Mouse (Mus musculus) testis, adult 2 months (tissue): Measurements from ENCODE around the gene Cfap161. TPM values are rescaled to one million over a fixed set of nuclear protein-coding genes. Genes with fewer than 3 reads are reported as not detected.

ENCODE experiments used
- H3K27ac ChIP-seq: fragments of 200-500 bp; 2 replicates; pipeline ENCODE4 v1.5.1; 2012; ENCODE audit warnings: low read depth, low read length; ENCODE audit not compliant: control insufficient read depth, insufficient read depth
- H3K27me3 ChIP-seq: fragments of 200-500 bp; 2 replicates; pipeline ENCODE4 v1.6.1; 2012; ENCODE audit warnings: mild to moderate bottlenecking, low read length, moderate library complexity; ENCODE audit not compliant: control insufficient read depth, insufficient read depth
- H3K36me3 ChIP-seq: fragments of 200-500 bp; 2 replicates; pipeline ENCODE4 v1.6.1; 2012; ENCODE audit warnings: mild to moderate bottlenecking, low read length; ENCODE audit not compliant: control insufficient read depth, insufficient read depth
- H3K4me1 ChIP-seq: fragments of 200-500 bp; 2 replicates; pipeline ENCODE4 v1.6.1; 2012; ENCODE audit warnings: low read length; ENCODE audit not compliant: control insufficient read depth, insufficient read depth
- H3K4me3 ChIP-seq: fragments of 200-500 bp; 2 replicates; pipeline ENCODE4 v1.5.1; 2012; ENCODE audit warnings: low read depth, mild to moderate bottlenecking, low read length, moderate library complexity, mixed read lengths; ENCODE audit not compliant: control insufficient read depth
- CTCF ChIP-seq: fragments of 200-500 bp; IDR thresholded peaks from 2 replicates; pipeline ENCODE4 v1.5.1; 2012; ENCODE audit warnings: low read depth, mild to moderate bottlenecking, inconsistent platforms, low read length, moderate library complexity; ENCODE audit not compliant: control insufficient read depth, insufficient read depth, insufficient replicate concordance
- POLR2A ChIP-seq: fragments of 200-500 bp; IDR thresholded peaks from 2 replicates; pipeline ENCODE4 v1.6.1; 2012; ENCODE audit warnings: low read depth, mild to moderate bottlenecking, inconsistent platforms, low read length, moderate library complexity; ENCODE audit not compliant: control insufficient read depth
- polyA plus RNA-seq: library from polyadenylated mRNA; depleted of rRNA; stranded (reverse); fragments of >200 nt; gene quantifications from 2 replicates; pipeline ENCODE4 v1.2.3, GENCODE M21; 2012

The Cfap161 gene
- polyA plus RNA-seq, 1 experiment: 59.4 TPM

GRCm38 (mm10) chr7:83811461-83811860 is 16.8 kb upstream of the Cfap161 start:
- Histone ChIP-seq H3K27me3 (no peaks in the 10 kb centered on the region), H3K36me3 (no peaks in the 10 kb centered on the region), H3K4me1 (peaks cover 7% of the 10 kb centered on the region), H3K4me3 (no peak overlapping the region), H3K27ac (no peak overlapping the region)
- TF ChIP-seq CTCF (no peak), POLR2A (no peak)

DNA sequence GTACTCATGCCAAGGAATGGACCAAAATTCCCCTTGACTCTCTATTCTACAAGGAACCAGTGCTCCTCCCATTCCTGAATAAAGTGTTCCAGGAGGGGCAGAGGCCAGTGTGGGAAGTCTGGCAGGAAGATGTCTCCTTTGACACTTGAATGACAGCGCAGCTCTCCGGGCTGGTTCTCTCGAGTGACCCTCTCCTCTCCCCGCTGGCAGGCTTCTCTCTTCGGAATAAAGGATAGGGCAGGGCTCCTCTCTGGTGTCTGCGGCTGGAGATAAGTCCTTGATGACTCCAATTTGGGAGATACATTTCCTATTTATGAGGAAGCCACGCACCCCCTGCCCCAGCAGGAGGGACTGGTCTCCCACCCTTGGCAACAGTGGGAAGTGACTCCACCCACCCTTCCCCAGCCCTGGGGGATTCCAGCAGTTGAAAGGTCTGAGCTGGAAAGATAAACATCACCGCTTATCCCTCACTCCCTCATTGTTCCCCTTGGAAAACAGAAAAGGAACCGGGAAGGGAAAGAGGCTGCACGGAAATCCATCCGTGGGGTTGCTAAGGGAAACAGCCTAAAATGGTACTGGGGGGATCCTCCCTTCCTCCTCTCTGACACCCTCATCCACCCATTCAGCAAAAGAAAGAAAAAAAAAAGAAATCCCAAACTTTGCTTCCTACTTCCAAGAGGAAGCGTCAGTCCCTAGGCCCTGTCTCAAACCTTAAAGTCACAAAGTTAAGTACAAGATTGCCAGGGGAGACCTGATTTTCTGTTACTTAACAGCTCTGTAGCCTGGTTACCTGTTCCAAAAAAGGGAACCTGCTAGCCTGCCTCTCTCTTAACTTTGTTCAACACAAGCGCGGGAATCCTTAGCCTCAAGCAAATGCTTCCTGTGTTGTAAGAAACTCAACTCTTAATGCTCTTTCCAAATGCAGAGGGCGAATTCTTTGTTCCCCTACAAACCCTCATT is 15.7 kb upstream of the Cfap161 start:
- H3K27ac ChIP-seq: no peak overlapping the region
- H3K4me1 ChIP-seq: peaks cover 7% of the 10 kb centered on the region
- no peak overlapping the region for H3K4me3 ChIP-seq
- TF ChIP-seq POLR2A: no peak
- TF ChIP-seq CTCF: no peak
- H3K27me3 ChIP-seq: no peaks in the 10 kb centered on the region
- H3K36me3 ChIP-seq: no peaks in the 10 kb centered on the region

- Histone ChIP-seq H3K27me3 (no peaks in the 10 kb centered on the region), H3K27ac (no peak overlapping the region), H3K4me3 (no peak overlapping the region), H3K4me1 (peaks cover 7% of the 10 kb centered on the region), H3K36me3 (no peaks in the 10 kb centered on the region)
- TF ChIP-seq CTCF: no peak
- TF ChIP-seq POLR2A: no peak
Measured at GRCm38 (mm10) chr7:83809715-83810114, 15.0 kb upstream of the Cfap161 start.

DNA sequence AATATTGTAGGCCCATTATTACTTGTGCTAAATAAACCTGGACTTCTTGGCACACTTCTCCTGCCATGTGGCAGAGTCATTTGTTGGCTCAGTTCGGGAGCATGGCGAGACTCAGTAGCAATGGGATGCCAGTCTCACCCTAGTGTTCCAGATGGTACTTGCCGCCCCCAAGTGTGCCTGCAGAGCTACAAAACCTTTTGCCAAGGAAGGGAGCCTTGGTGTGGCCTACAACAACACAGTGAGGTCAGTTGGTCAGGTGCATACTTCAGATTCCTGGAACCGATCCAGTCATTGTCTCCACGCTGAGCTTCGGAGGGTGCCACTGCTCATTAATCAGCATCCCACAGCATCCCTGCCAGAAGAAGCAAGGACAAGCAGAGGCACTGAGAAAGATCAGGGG is 14.4 kb upstream of the Cfap161 start:
- no peak for TF ChIP-seq POLR2A
- TF ChIP-seq CTCF: no peak
- H3K4me1 ChIP-seq: peaks cover 7% of the 10 kb centered on the region
- H3K27me3 ChIP-seq: no peaks in the 10 kb centered on the region
- H3K4me3 ChIP-seq: no peak overlapping the region
- no peak overlapping the region for H3K27ac ChIP-seq
- H3K36me3 ChIP-seq: no peaks in the 10 kb centered on the region

DNA sequence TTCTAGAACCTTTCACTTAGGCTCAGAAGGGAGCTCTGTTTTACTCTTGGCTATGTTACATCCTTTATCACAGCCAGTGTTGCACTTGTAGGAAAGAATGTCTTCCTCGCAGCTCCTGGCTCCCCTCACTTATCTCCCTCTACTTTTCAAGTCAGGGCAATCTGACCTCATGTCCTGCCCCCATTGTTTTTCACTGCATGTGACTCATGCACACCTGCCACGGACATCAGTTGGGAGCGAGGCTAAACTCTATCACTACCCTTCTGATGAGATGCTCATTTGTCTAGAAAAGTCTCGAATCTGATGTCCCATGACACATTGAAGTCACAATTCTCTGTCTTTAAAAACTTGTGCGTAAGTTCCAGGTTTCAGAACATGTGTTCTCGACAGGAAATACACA is 12.3 kb upstream of the Cfap161 start:
- no peak for TF ChIP-seq POLR2A
- no peak for TF ChIP-seq CTCF
- peaks cover 5% of the 10 kb centered on the region for H3K4me1 ChIP-seq

GRCm38 (mm10) chr7:83803777-83804176 is 9.1 kb upstream of the Cfap161 start:
- H3K36me3 ChIP-seq: no peaks in the 10 kb centered on the region
- H3K27me3 ChIP-seq: no peaks in the 10 kb centered on the region
- no peak overlapping the region for H3K27ac ChIP-seq
- H3K4me3 ChIP-seq: no peak overlapping the region
- TF ChIP-seq CTCF: no peak
- no peak for TF ChIP-seq POLR2A
- H3K4me1 ChIP-seq: no peaks in the 10 kb centered on the region

More for the DNA sequence above, 12.3 kb upstream of the Cfap161 start:
- no peak overlapping the region for H3K27ac ChIP-seq
- no peaks in the 10 kb centered on the region for H3K27me3 ChIP-seq
- no peaks in the 10 kb centered on the region for H3K36me3 ChIP-seq
- no peak overlapping the region for H3K4me3 ChIP-seq

GRCm38 (mm10) chr7:83802509-83802908 is 7.8 kb upstream of the Cfap161 start:
- no peaks in the 10 kb centered on the region for H3K4me1 ChIP-seq

More at GRCm38 (mm10) chr7:83802509-83802908, 7.8 kb upstream of the Cfap161 start:
- H3K27me3 ChIP-seq: no peaks in the 10 kb centered on the region
- H3K4me3 ChIP-seq: no peak overlapping the region
- H3K36me3 ChIP-seq: no peaks in the 10 kb centered on the region
- H3K27ac ChIP-seq: no peak overlapping the region
- TF ChIP-seq CTCF (no peak), POLR2A (no peak)
